Mouse (Mus musculus) small intestine, adult 2 months (tissue): ENCODE data around the gene Pigt. TPM values are rescaled to one million over a fixed set of nuclear protein-coding genes. Genes with fewer than 3 reads are reported as not detected.
A peak's percentile ranks its signal among the peaks of the same experiment; 100 is the strongest.

Source experiments
- H3K27ac ChIP-seq: fragments of 200-500 bp; 2 replicates; pipeline ENCODE4 v1.5.1; 2012; ENCODE audit warnings: low read depth, low read length, control low read depth, inconsistent platforms; ENCODE audit not compliant: insufficient read depth
- H3K27me3 ChIP-seq: fragments of 200-500 bp; 2 replicates; pipeline ENCODE4 v1.6.1; 2012; ENCODE audit warnings: mild to moderate bottlenecking, moderate library complexity, low read length, inconsistent platforms; ENCODE audit not compliant: control insufficient read depth, insufficient read depth
- H3K36me3 ChIP-seq: fragments of 200-500 bp; 2 replicates; pipeline ENCODE4 v1.6.1; 2012; ENCODE audit warnings: mild to moderate bottlenecking, low read length, control low read depth, inconsistent platforms; ENCODE audit not compliant: control insufficient read depth, insufficient read depth
- H3K4me1 ChIP-seq: fragments of 200-500 bp; 2 replicates; pipeline ENCODE4 v1.6.1; 2012; ENCODE audit warnings: low read length, inconsistent platforms, mixed read lengths; ENCODE audit not compliant: control insufficient read depth, insufficient read depth, insufficient read length
- H3K4me3 ChIP-seq: fragments of 200-500 bp; 2 replicates; pipeline ENCODE4 v1.5.1; 2012; ENCODE audit warnings: low read depth, mild to moderate bottlenecking, control low read depth, inconsistent platforms, low read length, moderate library complexity
- CTCF ChIP-seq: fragments of 200-500 bp; IDR thresholded peaks from 2 replicates; pipeline ENCODE4 v1.5.1; 2012; ENCODE audit warnings: low read depth, mild to moderate bottlenecking, control low read depth, inconsistent platforms, low read length, moderate library complexity, mixed read lengths; ENCODE audit not compliant: insufficient replicate concordance, insufficient read length; ENCODE audit errors: extremely low read depth
- POLR2A ChIP-seq: fragments of 200-500 bp; IDR thresholded peaks from 2 replicates; pipeline ENCODE4 v1.6.1; 2012; ENCODE audit warnings: low read depth, mild to moderate bottlenecking, control low read depth, inconsistent platforms, low read length, moderate library complexity
- WGBS: fragments of 180-500 bp; shearing (Covaris S2); methylation state at CpG from one replicate; pipeline ENCODE4 v1.1.7; 2018; 5-methylcytosine and 5-hydroxymethylcytosine counted together
- polyA plus RNA-seq: library from polyadenylated mRNA; depleted of rRNA; stranded (reverse); fragments of >200 nt; gene quantifications from 2 replicates; pipeline ENCODE4 v1.2.3, GENCODE M21; 2012; rRNA removed

Pigt gene
- 117 and 171 TPM in 2 replicates for polyA plus RNA-seq

GRCm38 (mm10) chr2:164496847-164497690 is at the start of gene Pigt:
TSS of gene Pigt (plus strand) at chr2:164497520.
- Histone ChIP-seq H3K4me3 (peak within 1 kb of the TSS; percentile 99), H3K27ac (peak within 1 kb of the TSS; percentile 77), H3K4me1 (0 out of 2 replicates have a peak, but pooled peaks cover 3% of the 10 kb centered on the region), H3K36me3 (peaks cover 19% of the 10 kb centered on the region), H3K27me3 (no peaks in the 10 kb centered on the region)
- TF ChIP-seq CTCF, result no peak
- TF ChIP-seq POLR2A, result peak; percentile 80
- 4% methylated on average over 43 of the region's 43 CpGs for WGBS

- 96% methylated on average over 1 of the region's 1 CpGs for WGBS
These were observed 49.2 kb upstream of the Pigt start for GRCm38 (mm10) chr2:164448140-164448539.

GRCm38 (mm10) chr2:164448921-164449320 is 48.4 kb upstream of the Pigt start:
- TF ChIP-seq CTCF, result no peak
- no peak for TF ChIP-seq POLR2A
- H3K4me3 ChIP-seq, result no peak overlapping the region
- H3K27me3 ChIP-seq, result no peaks in the 10 kb centered on the region
- 44% methylated on average over 5 of the region's 5 CpGs for WGBS
- no peaks in the 10 kb centered on the region; the same call in 1 of the 2 replicates for H3K4me1 ChIP-seq
- no peak overlapping the region for H3K27ac ChIP-seq
- H3K36me3 ChIP-seq, result no peaks in the 10 kb centered on the region

More at GRCm38 (mm10) chr2:164448140-164448539, 49.2 kb upstream of the Pigt start:
- Histone ChIP-seq H3K36me3 (no peaks in the 10 kb centered on the region), H3K4me3 (no peak overlapping the region), H3K27me3 (no peaks in the 10 kb centered on the region), H3K27ac (no peak overlapping the region), H3K4me1 (peaks cover 3% of the 10 kb centered on the region; the same call in 1 of the 2 replicates)
- no peak for TF ChIP-seq POLR2A
- no peak for TF ChIP-seq CTCF

GRCm38 (mm10) chr2:164449341-164450042 is 47.8 kb upstream of the Pigt start:
- Histone ChIP-seq H3K4me1 (peaks cover under 1% of the 10 kb centered on the region; the same call in 1 of the 2 replicates), H3K4me3 (no peak overlapping the region), H3K36me3 (no peaks in the 10 kb centered on the region), H3K27me3 (no peaks in the 10 kb centered on the region), H3K27ac (no peak overlapping the region)
- TF ChIP-seq POLR2A, result no peak
- no peak for TF ChIP-seq CTCF
- 63% methylated on average over 14 of the region's 14 CpGs for WGBS

GRCm38 (mm10) chr2:164452000-164452676 is 45.2 kb upstream of the Pigt start:
- Histone ChIP-seq H3K4me1 (peaks cover 23% of the 10 kb centered on the region; the same call in 1 of the 2 replicates), H3K36me3 (no peaks in the 10 kb centered on the region), H3K4me3 (no peak overlapping the region), H3K27ac (no peak overlapping the region), H3K27me3 (no peaks in the 10 kb centered on the region)
- WGBS, result 62% methylated on average over 13 of the region's 13 CpGs
- TF ChIP-seq POLR2A (no peak), CTCF (no peak)

GRCm38 (mm10) chr2:164453047-164453757 is 44.1 kb upstream of the Pigt start:
- TF ChIP-seq CTCF (no peak), POLR2A (no peak)
- Histone ChIP-seq H3K4me3 (no peak overlapping the region), H3K4me1 (peaks cover 30% of the 10 kb centered on the region; the same call in 1 of the 2 replicates), H3K36me3 (no peaks in the 10 kb centered on the region), H3K27ac (no peak overlapping the region), H3K27me3 (no peaks in the 10 kb centered on the region)
- 80% methylated on average over 14 of the region's 14 CpGs for WGBS
